25 mouse cellular contexts compared by ENCODE assay signal in genomic region chr2:4736798-4737155, GRCm38 (mm10). TPM values are rescaled to one million over a fixed set of nuclear protein-coding genes. Genes with fewer than 3 reads are reported as not detected.
DNase-seq lines count a peak whose midpoint lies in the region; ATAC-seq and TF ChIP-seq lines count a peak whose summit lies in the region.
"Had no signal": no experiment of that assay in that cellular context is flagged by ENCODE, and none has a peak within 500 bp of the region (broad histone marks: within the 10 kb centered on the region; RNA-seq: fewer than 3 reads in every experiment).

No protein-coding gene starts in this region.

- no peaks in the 10 kb centered on the region for H3K27me3 ChIP-seq in kidney, postnatal 0 days (ENCODE audit: insufficient read depth, low read length)
- H3K27me3 ChIP-seq: heart, embryonic 15.5 days; hindbrain, embryonic 15.5 days; limb, embryonic 12.5 days; liver, embryonic 13.5 days; neural tube, embryonic 13.5 days had no signal

- H3K36me3 ChIP-seq in kidney, postnatal 0 days (ENCODE audit: insufficient read depth, low read length) = no peaks in the 10 kb centered on the region
- H3K36me3 ChIP-seq: heart, embryonic 15.5 days; hindbrain, embryonic 15.5 days; limb, embryonic 12.5 days; liver, embryonic 13.5 days; midbrain, embryonic 10.5 days; neural tube, embryonic 13.5 days had no signal

- 73% methylated on average over 4 of the region's 4 CpGs for WGBS in kidney, postnatal 0 days

- no peak overlapping the region for H3K27ac ChIP-seq in kidney, postnatal 0 days
- H3K27ac ChIP-seq: heart, embryonic 15.5 days; hindbrain, embryonic 15.5 days; limb, embryonic 12.5 days; liver, embryonic 13.5 days; midbrain, embryonic 10.5 days; neural tube, embryonic 13.5 days had no signal

- H3K9me3 ChIP-seq in kidney, postnatal 0 days (replicated peaks; ENCODE audit: low read length) = no peaks in the 10 kb centered on the region
- H3K9me3 ChIP-seq: heart, embryonic 15.5 days; hindbrain, embryonic 15.5 days; limb, embryonic 12.5 days; liver, embryonic 13.5 days; midbrain, embryonic 10.5 days; neural tube, embryonic 13.5 days had no signal

- 0 out of 2 replicates have a peak, but pooled peaks cover 4% of the 10 kb centered on the region for H3K4me1 ChIP-seq in kidney, postnatal 0 days (replicated peaks; ENCODE audit: insufficient read depth, low read length)
- H3K4me1 ChIP-seq: heart, embryonic 15.5 days; hindbrain, embryonic 15.5 days; limb, embryonic 12.5 days; liver, embryonic 13.5 days; midbrain, embryonic 10.5 days; neural tube, embryonic 13.5 days had no signal

- no peak overlapping the region for H3K9ac ChIP-seq in kidney, postnatal 0 days (ENCODE audit: low read depth, low read length)
- H3K9ac ChIP-seq: heart, embryonic 15.5 days; hindbrain, embryonic 15.5 days; limb, embryonic 12.5 days; liver, embryonic 13.5 days; neural tube, embryonic 13.5 days had no signal

- peak; percentile 24 for DNase-seq in adrenal gland, adult 2 months
- no peak for DNase-seq in adrenal gland, postnatal 25 days
- no peak for DNase-seq in kidney, postnatal 0 days (ENCODE audit: low spot score)
- no peak for DNase-seq in kidney, postnatal 25 days
- peak; percentile 37 for DNase-seq in lung, postnatal 14 days
- DNase-seq in right cerebral cortex, adult 18-20 months = no peak
- no peak for DNase-seq in thymus, postnatal 10 days (ENCODE audit: low spot score in 2 of 2)
- DNase-seq: cerebellum, adult 11 months; cerebellum, adult 9-11 months; gastrocnemius, postnatal 25 days; kidney, adult 11 months; kidney, postnatal 14 days; layer of hippocampus, postnatal 36 days; liver, embryonic 13.5 days; right cerebral cortex, postnatal 4 days; thymus, postnatal 25 days had no signal

- H3K4me3 ChIP-seq in kidney, postnatal 0 days (replicated peaks; ENCODE audit: low read depth, low read length) = no peak overlapping the region
- H3K4me3 ChIP-seq: heart, embryonic 15.5 days; hindbrain, embryonic 15.5 days; limb, embryonic 12.5 days; liver, embryonic 13.5 days; midbrain, embryonic 10.5 days; myocyte; neural tube, embryonic 13.5 days had no signal

- no peak overlapping the region for H3K4me2 ChIP-seq in kidney, postnatal 0 days (ENCODE audit: low read length)
- H3K4me2 ChIP-seq: heart, embryonic 15.5 days; hindbrain, embryonic 15.5 days; limb, embryonic 12.5 days; liver, embryonic 13.5 days; neural tube, embryonic 13.5 days had no signal

- TF ChIP-seq CTCF in kidney, postnatal 0 days (IDR thresholded peaks at IDR 0.05; ENCODE audit: low read depth) = no peak

- 0 out of 2 replicates have a peak, but pooled peaks have one; percentile 21 for ATAC-seq in kidney, postnatal 0 days (replicated peaks; ENCODE audit: low FRiP score, low read depth)
- no peak for ATAC-seq in cerebellum, adult (ENCODE audit: insufficient number of reproducible peaks, low FRiP score, low TSS enrichment)
- ATAC-seq: activated CD4-positive, CD25-positive, alpha-beta regulatory T cell, adult 4 months; midbrain, embryonic 16.5 days had no signal

RNA-seq across cellular contexts. Expression of gene Bend7, which starts 19.1 kb away (rescaled TPM):
- 10 to 100 TPM; 16.2 to 18.7 TPM for total RNA-seq in adrenal gland, adult 2 months (2021)
- polyA plus RNA-seq in adrenal gland, adult 2 months (2012; rRNA removed) = 9.9 and 12.9 TPM in 2 replicates
- 19.3 and 23.2 TPM in 2 replicates for total RNA-seq in adrenal gland, postnatal 25 days (2021)
- polyA plus RNA-seq in kidney, postnatal 0 days (2015; fragmentation: Nextera tagmentation; extraction: Ambion mirVana) = 8.7 TPM in 2 replicates
- polyA plus RNA-seq: activated CD4-positive, CD25-positive, alpha-beta regulatory T cell, adult 4 months; myocyte had no signal

Comparison
In these comparisons a context has a peak if more than half of its experiments do, and no peak if none do; other contexts are left out.
1. DNase-seq: peak in adrenal gland, adult 2 months (single experiment) and lung, postnatal 14 days (single experiment); none in adrenal gland, postnatal 25 days (single experiment), kidney, postnatal 0 days (single experiment), kidney, postnatal 25 days (0 of 2), right cerebral cortex, adult 18-20 months (single experiment) and thymus, postnatal 10 days (0 of 2).